Mouse (Mus musculus): ENCODE measurements around the gene Zfp668. TPM values are rescaled to one million over a fixed set of nuclear protein-coding genes. Genes with fewer than 3 reads are reported as not detected.

Gene Zfp668
- total RNA-seq (2017) = 1.6 to 7.1 TPM (median 6.4 TPM) in 3 replicates

GRCm38 (mm10) chr7:127876467-127877348, at the start of gene Zfp668:
Gene Zfp668 (minus strand): TSS chr7:127876828.
- ATAC-seq (replicated peaks; ENCODE audit: insufficient number of reproducible peaks, low FRiP score, low TSS enrichment, poor library complexity, severe bottlenecking) = peak; percentile 79

GRCm38 (mm10) chr7:127926066-127926465, 49.4 kb upstream of the Zfp668 start:
- ATAC-seq (replicated peaks; ENCODE audit: insufficient number of reproducible peaks, low FRiP score, low TSS enrichment, poor library complexity, severe bottlenecking) = no peak

- no peak for ATAC-seq (replicated peaks; ENCODE audit: insufficient number of reproducible peaks, low FRiP score, low TSS enrichment, poor library complexity, severe bottlenecking)
Observed at GRCm38 (mm10) chr7:127925252-127925651, 48.6 kb upstream of the Zfp668 start.

GRCm38 (mm10) chr7:127923714-127924113, 47.1 kb upstream of the Zfp668 start:
- ATAC-seq (replicated peaks; ENCODE audit: insufficient number of reproducible peaks, low FRiP score, low TSS enrichment, poor library complexity, severe bottlenecking) = no peak

- peak; percentile 77 for ATAC-seq (replicated peaks; ENCODE audit: insufficient number of reproducible peaks, low FRiP score, low TSS enrichment, poor library complexity, severe bottlenecking)
Observed at GRCm38 (mm10) chr7:127922451-127923275, 46.0 kb upstream of the Zfp668 start.

DNA sequence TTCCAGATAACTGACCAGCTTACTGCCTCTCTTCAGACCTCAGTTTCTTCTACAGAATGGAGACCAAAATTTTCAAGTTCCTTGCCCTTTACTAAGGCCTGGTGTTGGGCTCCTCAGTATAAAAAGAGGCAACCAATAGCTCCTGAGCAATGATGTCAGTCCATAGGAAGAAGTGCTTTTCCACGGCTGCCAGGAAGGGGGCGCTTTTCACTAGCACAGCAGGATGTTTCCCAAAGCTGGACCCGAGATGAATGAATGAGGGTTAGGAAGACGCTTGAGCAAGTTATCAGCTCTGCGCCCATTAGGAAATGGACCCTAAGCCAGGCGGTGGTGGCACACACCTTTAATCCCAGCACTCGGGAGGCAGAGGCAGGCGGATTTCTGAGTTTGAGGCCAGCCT, 44.9 kb upstream of the Zfp668 start:
- no peak for ATAC-seq (replicated peaks; ENCODE audit: insufficient number of reproducible peaks, low FRiP score, low TSS enrichment, poor library complexity, severe bottlenecking)

- ATAC-seq (replicated peaks; ENCODE audit: insufficient number of reproducible peaks, low FRiP score, low TSS enrichment, poor library complexity, severe bottlenecking) = no peak
Observed at GRCm38 (mm10) chr7:127919290-127919689, 42.7 kb upstream of the Zfp668 start.

- ATAC-seq (replicated peaks; ENCODE audit: insufficient number of reproducible peaks, low FRiP score, low TSS enrichment, poor library complexity, severe bottlenecking) = no peak
Observed at GRCm38 (mm10) chr7:127918203-127918602, 41.6 kb upstream of the Zfp668 start.

DNA sequence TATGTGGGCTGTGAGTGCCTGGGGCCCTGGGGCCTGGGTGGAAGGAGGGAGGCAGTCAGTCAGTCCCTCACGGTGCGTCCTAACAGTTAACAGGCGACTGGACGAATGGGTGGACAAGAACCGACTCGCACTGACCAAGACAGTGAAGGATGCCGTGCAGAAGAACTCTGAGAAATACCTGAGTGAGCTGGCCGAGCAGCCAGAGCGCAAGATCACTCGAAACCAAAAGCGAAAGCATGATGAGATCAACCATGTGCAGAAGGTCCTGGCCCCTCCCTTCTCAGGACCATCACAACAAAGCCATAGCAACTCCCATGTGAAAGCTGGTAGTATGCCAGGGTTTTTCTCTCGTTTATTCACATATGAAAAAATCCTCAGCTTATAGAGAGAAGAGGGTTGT, 38.7 kb upstream of the Zfp668 start:
- no peak for ATAC-seq (replicated peaks; ENCODE audit: insufficient number of reproducible peaks, low FRiP score, low TSS enrichment, poor library complexity, severe bottlenecking)

DNA sequence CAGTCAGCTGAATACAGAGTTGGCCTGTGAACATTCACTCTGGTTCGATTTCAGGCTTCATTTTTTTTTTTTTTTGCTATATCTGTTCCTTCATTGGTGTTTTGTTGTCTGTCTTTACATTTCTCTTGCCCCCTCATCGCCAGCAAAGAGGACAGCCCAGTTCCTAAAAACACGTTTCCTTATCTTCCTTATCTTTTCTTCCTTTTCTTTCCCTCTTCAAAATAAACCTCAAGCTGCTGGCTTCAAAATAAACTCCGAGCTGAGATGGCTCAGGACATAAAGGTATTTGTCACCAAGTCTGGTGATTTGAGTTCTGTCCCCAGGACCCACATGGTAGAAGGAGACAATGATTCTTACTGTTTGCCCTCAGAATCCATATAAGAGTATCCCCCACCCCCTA, 36.3 kb upstream of the Zfp668 start:
- no peak for ATAC-seq (replicated peaks; ENCODE audit: insufficient number of reproducible peaks, low FRiP score, low TSS enrichment, poor library complexity, severe bottlenecking)

GRCm38 (mm10) chr7:127912190-127912871, 35.7 kb upstream of the Zfp668 start, which contains the start of gene Kat8:
Gene Kat8 (plus strand): TSS chr7:127912516.
- peak; percentile 99 for ATAC-seq (replicated peaks; ENCODE audit: insufficient number of reproducible peaks, low FRiP score, low TSS enrichment, poor library complexity, severe bottlenecking)

GRCm38 (mm10) chr7:127908656-127909055, 32.0 kb upstream of the Zfp668 start:
- no peak for ATAC-seq (replicated peaks; ENCODE audit: insufficient number of reproducible peaks, low FRiP score, low TSS enrichment, poor library complexity, severe bottlenecking)

GRCm38 (mm10) chr7:127907939-127908338, 31.3 kb upstream of the Zfp668 start:
- no peak for ATAC-seq (replicated peaks; ENCODE audit: insufficient number of reproducible peaks, low FRiP score, low TSS enrichment, poor library complexity, severe bottlenecking)

DNA sequence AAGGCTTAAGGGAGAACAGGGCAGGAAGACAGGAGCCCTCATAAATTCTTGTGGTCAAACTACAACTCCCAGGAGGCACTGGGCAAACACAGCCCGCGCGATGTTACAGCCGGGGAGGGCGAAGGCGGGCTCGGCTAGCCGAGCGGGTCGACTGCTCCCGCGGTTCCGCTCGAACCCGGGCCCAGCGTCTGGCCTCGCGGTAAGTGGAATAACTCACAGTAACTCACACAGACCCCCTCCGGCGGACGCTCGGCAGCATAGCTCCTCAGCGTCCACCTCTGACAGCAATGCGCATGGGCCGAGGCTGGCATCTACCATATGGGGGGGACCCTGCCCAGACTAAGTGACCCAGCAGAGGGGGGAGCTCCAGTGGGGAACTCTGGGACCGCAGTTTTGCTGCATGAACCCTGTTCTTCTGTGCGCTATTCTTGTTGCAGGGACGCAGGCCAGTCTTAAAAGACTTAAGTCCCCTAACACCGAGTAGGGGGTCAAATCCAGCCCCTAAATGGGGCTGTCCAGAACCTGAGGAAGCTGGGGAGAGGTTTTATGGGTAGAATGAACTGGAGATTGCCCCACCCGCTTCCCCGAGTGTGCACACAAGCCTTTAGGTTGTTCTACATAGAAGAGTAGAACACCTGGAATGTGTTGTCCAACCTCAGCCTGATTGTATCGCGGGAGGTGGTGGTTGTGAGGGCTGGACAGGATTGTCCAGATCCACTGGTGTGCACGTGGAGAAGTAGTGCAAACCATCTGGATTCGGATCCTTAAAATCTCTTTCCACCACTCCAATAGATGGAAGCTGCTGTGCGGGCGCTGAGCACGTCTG, 27.6 kb upstream of the Zfp668 start, which contains the start of gene Bckdk:
TSS of gene Bckdk (plus strand) at position 112 of the 826 bp plus-strand sequence.
- peak; percentile 77 for ATAC-seq (replicated peaks; ENCODE audit: insufficient number of reproducible peaks, low FRiP score, low TSS enrichment, poor library complexity, severe bottlenecking)

GRCm38 (mm10) chr7:127901772-127902171, 25.1 kb upstream of the Zfp668 start:
- ATAC-seq (replicated peaks; ENCODE audit: insufficient number of reproducible peaks, low FRiP score, low TSS enrichment, poor library complexity, severe bottlenecking) = no peak

GRCm38 (mm10) chr7:127899997-127900396, 23.4 kb upstream of the Zfp668 start:
- ATAC-seq (replicated peaks; ENCODE audit: insufficient number of reproducible peaks, low FRiP score, low TSS enrichment, poor library complexity, severe bottlenecking) = no peak

DNA sequence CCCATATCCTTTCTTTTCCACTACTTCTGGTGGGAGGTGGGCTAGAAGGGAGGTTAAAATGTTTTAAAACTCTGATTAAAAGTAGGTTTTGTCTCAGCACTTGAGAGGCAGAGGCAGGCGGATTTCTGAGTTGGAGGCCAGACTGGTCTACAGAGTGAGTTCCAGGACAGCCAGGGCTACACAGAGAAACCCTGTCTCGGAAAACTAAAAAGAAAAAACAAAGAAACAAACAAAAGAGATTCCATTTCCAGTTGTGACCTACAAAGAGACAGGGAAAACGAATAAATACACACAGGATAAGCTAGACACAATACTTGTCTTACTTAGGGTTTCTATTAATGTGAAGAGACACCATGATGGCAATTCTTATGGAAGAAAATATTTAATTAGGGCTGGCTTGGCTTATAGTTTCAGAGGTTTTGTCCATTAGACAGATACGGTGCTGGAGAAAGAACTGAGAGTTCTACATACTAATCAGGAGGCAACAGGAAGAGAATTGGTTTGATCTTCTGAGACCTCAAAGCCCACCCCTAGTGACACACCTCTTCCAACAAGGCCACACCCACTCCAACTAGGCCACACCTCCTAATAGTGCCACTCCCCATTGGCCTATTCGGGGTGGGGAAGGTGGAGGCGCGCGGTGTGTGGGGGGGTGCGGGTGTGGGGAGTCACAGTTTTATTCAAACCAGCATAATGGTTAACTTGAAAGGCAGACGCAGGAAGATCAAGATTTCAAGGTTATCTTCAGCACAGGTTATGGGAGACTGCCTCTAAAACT, 21.7 kb upstream of the Zfp668 start:
- ATAC-seq (replicated peaks; ENCODE audit: insufficient number of reproducible peaks, low FRiP score, low TSS enrichment, poor library complexity, severe bottlenecking) = no peak
